Mouse (Mus musculus) hindbrain, embryonic 13.5 days (tissue): ENCODE measurements around the gene Wnt7a. TPM values are rescaled to one million over a fixed set of nuclear protein-coding genes. Genes with fewer than 3 reads are reported as not detected.

Source experiments
- ATAC-seq: fragments of 200-750 bp; cut with Nextera tagmentation; 2 replicates; pipeline ENCODE4 v1.8.0; 2017; ENCODE audit warnings: moderate TSS enrichment; ENCODE audit not compliant: low FRiP score
- H3K27ac ChIP-seq: fragments of 300-500 bp; sonication (generic); 2 replicates; pipeline ENCODE4 v1.5.1; 2015; ENCODE audit warnings: inconsistent platforms, mild to moderate bottlenecking, moderate library complexity
- H3K27me3 ChIP-seq: fragments of 300-500 bp; sonication (generic); 2 replicates; pipeline ENCODE4 v1.6.1; 2015; ENCODE audit warnings: mild to moderate bottlenecking, inconsistent platforms
- H3K36me3 ChIP-seq: fragments of 300-500 bp; sonication (generic); 2 replicates; pipeline ENCODE4 v1.6.1; 2015; ENCODE audit warnings: mild to moderate bottlenecking, inconsistent platforms
- H3K4me1 ChIP-seq: fragments of 300-500 bp; sonication (generic); replicated peaks from 2 replicates; pipeline ENCODE4 v1.6.1; 2015; ENCODE audit warnings: inconsistent platforms
- H3K4me2 ChIP-seq: fragments of 300-500 bp; sonication (generic); 2 replicates; pipeline ENCODE4 v1.6.1; 2015; ENCODE audit warnings: inconsistent platforms, mild to moderate bottlenecking, moderate library complexity
- H3K4me3 ChIP-seq: fragments of 300-500 bp; sonication (generic); 2 replicates; pipeline ENCODE4 v1.5.1; 2015; ENCODE audit warnings: mild to moderate bottlenecking, inconsistent platforms
- H3K9ac ChIP-seq: fragments of 300-500 bp; sonication (generic); 2 replicates; pipeline ENCODE4 v1.6.1; 2015; ENCODE audit warnings: mild to moderate bottlenecking, inconsistent platforms
- H3K9me3 ChIP-seq: fragments of 300-500 bp; sonication (generic); 2 replicates; pipeline ENCODE4 v1.6.1; 2016; ENCODE audit warnings: inconsistent platforms
- WGBS: fragments of 180-500 bp; shearing (Covaris S2); methylation state at CpG from one replicate; pipeline ENCODE4 v1.1.7; 2015; 5-methylcytosine and 5-hydroxymethylcytosine counted together
- polyA plus RNA-seq: library from polyadenylated mRNA; unstranded; fragments of >200 nt; fragmentation: Nextera tagmentation; extraction: Ambion mirVana; gene quantifications from 2 replicates; pipeline ENCODE4 v1.2.1, GENCODE M21; 2015

Gene Wnt7a
- polyA plus RNA-seq, 1 experiment from 2014 or later = 11.5 TPM

DNA sequence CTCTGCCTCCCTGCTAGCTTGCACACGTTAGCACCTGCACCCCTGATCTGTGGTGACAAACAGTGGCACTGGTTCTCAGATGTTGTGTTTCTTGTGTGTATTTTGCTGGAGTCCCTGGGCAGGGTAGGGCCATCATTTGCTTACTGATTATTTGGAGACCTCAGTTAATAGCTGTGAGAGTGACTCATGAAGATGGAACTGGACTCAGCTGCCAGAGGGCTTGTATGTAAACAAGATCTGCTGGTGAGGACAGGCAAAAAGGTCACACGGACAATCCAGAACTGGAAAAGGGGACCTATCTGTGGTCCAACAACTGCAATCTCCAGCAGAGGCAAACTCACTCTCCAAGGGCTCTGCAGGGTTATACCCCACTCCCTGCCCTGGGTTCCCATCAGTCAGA is 52.8 kb downstream of the Wnt7a start:
- no peak overlapping the region for H3K9ac ChIP-seq
- no peak overlapping the region for H3K27ac ChIP-seq
- H3K4me2 ChIP-seq = no peak overlapping the region
- no peaks in the 10 kb centered on the region for H3K36me3 ChIP-seq
- no peak overlapping the region for H3K4me3 ChIP-seq
- no peaks in the 10 kb centered on the region for H3K9me3 ChIP-seq
- H3K4me1 ChIP-seq = peaks cover 21% of the 10 kb centered on the region
- ATAC-seq = no peak
- no peaks in the 10 kb centered on the region for H3K27me3 ChIP-seq
- WGBS = 64% methylated on average over 2 of the region's 2 CpGs

DNA sequence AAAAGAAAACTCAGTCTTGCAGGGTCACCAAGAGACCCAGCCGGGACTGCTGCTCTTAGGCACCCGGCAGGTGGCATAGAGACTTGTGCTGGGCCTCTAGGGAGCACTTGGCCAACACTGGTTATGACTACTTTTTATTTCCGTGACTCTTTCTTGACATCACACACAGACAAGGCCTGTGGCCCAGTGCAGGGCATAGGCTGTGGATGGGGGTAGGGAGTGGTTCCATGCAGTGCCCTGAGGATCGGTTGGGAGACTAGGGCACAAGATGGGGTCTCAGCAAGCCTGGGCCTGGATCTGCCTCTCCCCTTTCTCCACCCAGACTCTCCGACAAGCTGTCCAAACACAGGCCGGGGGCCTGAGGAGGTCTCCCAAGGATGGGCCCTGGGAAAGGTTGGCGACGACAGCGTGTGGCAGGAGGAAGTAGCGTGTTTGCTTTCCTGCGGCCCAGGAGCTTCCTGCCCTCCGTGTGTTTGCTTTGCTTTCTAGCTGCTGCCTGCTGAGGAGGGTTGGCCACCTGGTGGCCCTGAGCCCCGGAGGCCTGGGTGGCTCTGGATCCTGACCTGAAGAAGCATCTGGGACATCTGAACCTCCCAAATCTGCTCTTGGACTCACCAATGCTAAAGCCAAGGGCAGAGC is 53.8 kb downstream of the Wnt7a start:
- H3K4me1 ChIP-seq = peaks cover 21% of the 10 kb centered on the region
- H3K9me3 ChIP-seq = no peaks in the 10 kb centered on the region
- WGBS = 71% methylated on average over 13 of the region's 13 CpGs
- ATAC-seq = no peak
- no peaks in the 10 kb centered on the region for H3K27me3 ChIP-seq
- H3K9ac ChIP-seq = no peak overlapping the region; the same call in 1 of the 2 replicates
- no peaks in the 10 kb centered on the region for H3K36me3 ChIP-seq
- no peak overlapping the region for H3K27ac ChIP-seq
- no peak overlapping the region for H3K4me2 ChIP-seq
- H3K4me3 ChIP-seq = no peak overlapping the region

DNA sequence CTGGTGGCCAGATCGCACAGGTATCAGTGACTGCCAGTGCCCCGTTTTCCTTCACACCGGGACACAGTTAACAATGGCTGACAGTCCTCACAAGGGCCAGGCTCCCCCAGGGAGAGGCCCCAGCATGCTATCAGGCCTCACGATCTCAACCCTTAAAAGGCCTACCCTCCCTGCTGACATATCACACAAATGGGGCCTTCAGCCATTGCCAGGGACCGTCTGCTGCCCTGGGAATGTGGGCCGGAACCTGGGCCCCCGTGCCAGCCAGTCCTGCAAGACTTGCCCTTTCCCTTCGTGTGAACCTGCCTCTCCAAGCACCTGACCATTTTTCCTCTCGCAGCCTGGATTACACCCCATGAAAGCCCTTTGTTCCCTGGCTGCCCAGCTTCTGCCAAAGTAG is 61.5 kb downstream of the Wnt7a start:
- Histone ChIP-seq H3K9me3 (no peaks in the 10 kb centered on the region), H3K9ac (no peak overlapping the region), H3K4me1 (peaks cover 51% of the 10 kb centered on the region), H3K4me2 (no peak overlapping the region), H3K4me3 (no peak overlapping the region), H3K36me3 (no peaks in the 10 kb centered on the region), H3K27me3 (peaks cover 4% of the 10 kb centered on the region; the same call in 1 of the 2 replicates), H3K27ac (no peak overlapping the region)
- no peak for ATAC-seq
- 43% methylated on average over 9 of the region's 9 CpGs for WGBS

DNA sequence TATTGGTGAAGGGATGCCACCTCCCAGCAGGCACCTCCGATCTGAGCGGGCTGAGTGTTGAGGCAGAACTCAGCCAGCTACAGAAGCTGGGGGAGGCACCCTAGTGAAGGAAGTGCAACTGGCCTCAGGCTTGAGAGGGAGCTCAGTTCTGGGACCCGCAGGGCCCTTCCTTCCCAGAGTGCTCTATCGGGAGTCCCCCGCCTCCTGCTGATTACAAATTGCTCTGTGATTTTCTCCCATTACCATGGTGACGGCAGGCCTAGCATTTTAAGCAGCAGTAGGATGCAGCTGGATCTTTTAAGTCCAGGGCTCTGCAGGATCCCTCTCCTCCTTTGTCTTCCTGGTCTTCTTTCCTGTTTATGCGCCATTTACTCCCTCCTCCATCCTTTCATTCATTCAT is 63.4 kb downstream of the Wnt7a start:
- Histone ChIP-seq H3K4me2 (no peak overlapping the region), H3K4me1 (peaks cover 65% of the 10 kb centered on the region), H3K4me3 (no peak overlapping the region), H3K27ac (peak overlapping the region; percentile 84), H3K36me3 (no peaks in the 10 kb centered on the region), H3K9me3 (no peaks in the 10 kb centered on the region), H3K27me3 (peaks cover 4% of the 10 kb centered on the region; the same call in 1 of the 2 replicates), H3K9ac (0 out of 2 replicates have a peak overlapping the region, but pooled peaks have one; percentile 47)
- ATAC-seq = peak; percentile 40; the same call in 1 of the 2 replicates
- WGBS = 4% methylated on average over 7 of the region's 7 CpGs

DNA sequence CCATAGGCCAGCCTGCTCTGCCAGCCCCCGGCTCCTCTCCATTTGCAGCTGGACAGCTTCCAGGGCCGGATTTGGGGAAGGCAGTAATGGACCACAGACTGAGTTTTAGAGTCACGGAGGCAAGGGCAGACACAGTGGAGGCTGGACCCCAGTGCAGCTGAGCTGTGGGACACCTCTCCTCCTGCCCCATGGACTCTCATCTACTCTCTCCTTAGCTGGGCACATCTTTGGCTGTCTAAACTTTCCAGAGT is 64.3 kb downstream of the Wnt7a start:
- H3K4me1 ChIP-seq = peaks cover 65% of the 10 kb centered on the region
- WGBS = 21% methylated on average over 3 of the region's 3 CpGs

DNA sequence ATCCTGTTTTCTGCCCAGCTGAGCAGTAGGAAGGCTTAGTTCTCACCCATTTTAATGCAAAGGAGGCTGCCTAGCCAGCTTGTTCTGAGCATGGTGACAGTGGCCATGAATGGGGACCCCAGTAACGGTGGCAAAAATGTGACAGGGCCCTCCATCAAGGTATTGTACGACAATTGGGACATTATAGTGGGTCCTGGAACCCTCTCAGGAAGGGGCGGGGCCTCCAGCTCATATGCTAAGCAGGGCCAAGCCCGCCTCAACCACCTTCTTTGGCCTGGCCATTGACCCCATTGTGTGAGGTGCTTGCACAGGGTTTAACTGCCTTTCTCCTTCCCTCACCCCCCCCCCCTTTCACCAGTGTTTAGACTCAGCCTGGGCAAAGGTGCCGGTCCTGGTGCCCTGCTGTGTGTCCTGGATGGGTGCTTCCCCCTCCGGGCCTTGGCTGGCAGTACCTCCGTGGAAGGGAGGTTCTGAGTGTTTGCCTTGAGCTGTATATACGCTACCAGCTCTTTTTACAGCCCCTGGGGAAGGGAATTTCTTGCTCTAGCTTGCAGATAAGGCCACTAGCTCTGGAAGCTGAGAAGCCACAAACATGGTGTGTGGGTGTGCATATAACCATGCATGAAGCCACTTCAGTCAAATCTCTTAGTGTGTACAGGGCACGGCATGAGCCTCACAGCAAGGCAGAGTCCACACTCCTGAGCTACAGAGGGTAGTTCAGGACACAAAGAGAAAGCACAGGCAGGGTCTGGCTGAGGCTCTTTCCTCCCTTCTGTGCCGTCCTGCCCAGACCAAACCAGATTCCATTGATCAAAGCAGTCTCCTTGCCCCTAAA is 64.9 kb downstream of the Wnt7a start:
- Histone ChIP-seq H3K4me3 (no peak overlapping the region), H3K9ac (peak overlapping the region; percentile 1; the same call in 1 of the 2 replicates), H3K9me3 (no peaks in the 10 kb centered on the region), H3K27me3 (peaks cover 4% of the 10 kb centered on the region; the same call in 1 of the 2 replicates), H3K27ac (peak overlapping the region; percentile 84), H3K4me1 (peaks cover 65% of the 10 kb centered on the region), H3K4me2 (no peak overlapping the region), H3K36me3 (no peaks in the 10 kb centered on the region)
- peak; percentile 75 for ATAC-seq
- WGBS = 13% methylated on average over 10 of the region's 10 CpGs

More for the DNA sequence above, 64.3 kb downstream of the Wnt7a start:
- Histone ChIP-seq H3K36me3 (no peaks in the 10 kb centered on the region), H3K9me3 (no peaks in the 10 kb centered on the region), H3K4me2 (no peak overlapping the region), H3K4me3 (no peak overlapping the region), H3K27me3 (peaks cover 4% of the 10 kb centered on the region; the same call in 1 of the 2 replicates), H3K27ac (peak overlapping the region; percentile 84), H3K9ac (peak overlapping the region; percentile 1; the same call in 1 of the 2 replicates)
- no peak for ATAC-seq

DNA sequence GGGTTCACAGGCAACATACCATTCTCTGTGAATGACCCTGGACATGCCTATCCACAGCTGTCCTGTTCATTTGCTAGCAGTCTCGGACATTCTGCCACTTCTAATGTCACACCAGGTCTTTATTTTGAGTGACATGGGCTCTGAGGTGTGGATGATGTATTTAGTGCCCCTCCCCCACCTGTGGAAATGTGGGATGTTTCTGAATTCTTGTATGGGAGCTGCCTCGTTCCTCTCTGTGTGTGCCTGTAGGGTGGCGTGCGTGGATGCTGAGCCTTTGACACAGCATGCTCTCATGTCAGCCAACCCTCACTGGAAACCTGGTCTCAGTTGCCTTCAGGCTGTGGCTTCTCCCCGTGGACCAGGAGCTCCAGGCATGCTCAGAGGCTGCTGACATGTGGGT is 66.1 kb downstream of the Wnt7a start:
- H3K27ac ChIP-seq = peak overlapping the region; percentile 84; the same call in 1 of the 2 replicates
- H3K9me3 ChIP-seq = no peaks in the 10 kb centered on the region
- H3K4me1 ChIP-seq = peaks cover 65% of the 10 kb centered on the region
- H3K27me3 ChIP-seq = peaks cover 4% of the 10 kb centered on the region; the same call in 1 of the 2 replicates
- no peaks in the 10 kb centered on the region for H3K36me3 ChIP-seq
- no peak for ATAC-seq
- WGBS = 37% methylated on average over 5 of the region's 5 CpGs
- no peak overlapping the region for H3K4me3 ChIP-seq
- H3K9ac ChIP-seq = no peak overlapping the region
- no peak overlapping the region for H3K4me2 ChIP-seq

DNA sequence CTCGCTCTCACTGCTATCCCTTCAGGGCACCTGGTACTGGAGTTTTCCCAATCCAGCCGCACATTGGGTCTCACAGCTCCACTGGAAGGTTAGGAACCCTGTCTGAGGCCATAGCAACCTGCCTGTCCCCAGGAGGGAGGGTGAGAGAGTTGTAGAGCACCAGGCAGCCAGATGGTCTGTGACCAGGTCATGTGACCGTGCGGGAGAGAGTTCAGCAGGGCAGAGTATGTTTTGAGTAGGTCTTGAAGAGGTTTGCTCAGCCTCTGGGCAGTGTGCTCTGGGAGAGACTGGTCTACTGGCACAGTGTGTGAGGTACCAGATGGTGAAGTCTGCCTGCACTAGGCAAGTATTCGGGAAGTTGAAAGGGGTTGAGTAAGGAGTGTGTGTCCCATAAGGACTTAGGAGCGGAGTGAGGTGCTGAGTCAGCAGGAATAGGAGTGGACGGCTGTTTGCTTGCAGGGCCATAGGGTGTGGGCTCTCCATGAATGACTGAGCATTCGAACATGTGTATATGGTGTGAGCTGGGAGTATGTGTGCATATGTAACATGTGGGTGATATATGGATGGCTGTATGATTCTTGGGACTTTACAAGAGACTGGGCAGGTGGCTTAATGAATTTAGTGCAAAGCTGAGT is 71.4 kb downstream of the Wnt7a start:
- ATAC-seq = no peak; the same call in 1 of the 2 replicates
- Histone ChIP-seq H3K4me1 (peaks cover 23% of the 10 kb centered on the region), H3K27me3 (no peaks in the 10 kb centered on the region), H3K4me3 (no peak overlapping the region), H3K4me2 (no peak overlapping the region), H3K27ac (no peak overlapping the region), H3K9ac (no peak overlapping the region), H3K9me3 (no peaks in the 10 kb centered on the region), H3K36me3 (no peaks in the 10 kb centered on the region)
- WGBS = 80% methylated on average over 8 of the region's 8 CpGs

DNA sequence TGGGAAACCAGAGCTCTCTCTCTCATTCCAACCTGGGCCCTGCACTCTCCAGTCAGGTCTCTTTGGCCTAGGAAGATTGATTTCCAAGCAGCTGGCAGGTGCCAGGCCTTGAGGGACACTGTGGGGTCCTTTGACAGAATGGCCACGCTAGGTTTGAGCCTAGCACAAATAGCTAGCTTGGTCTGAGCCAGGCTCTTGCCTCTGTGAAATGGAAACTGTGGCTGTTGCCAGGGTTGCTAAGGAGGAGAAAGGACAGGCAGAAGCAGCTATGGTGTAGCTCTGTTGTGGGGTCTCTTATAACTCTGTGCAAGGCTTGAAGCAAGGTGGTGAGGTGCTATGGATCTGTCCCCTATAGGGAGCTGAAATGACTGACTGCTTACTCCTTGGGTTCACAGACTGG is 75.7 kb downstream of the Wnt7a start:
- H3K9me3 ChIP-seq = no peaks in the 10 kb centered on the region
- no peak overlapping the region for H3K4me2 ChIP-seq
- H3K4me3 ChIP-seq = no peak overlapping the region
- no peak for ATAC-seq
- peaks cover 10% of the 10 kb centered on the region; the same call in 1 of the 2 replicates for H3K4me1 ChIP-seq
- no peak overlapping the region for H3K9ac ChIP-seq
- no peaks in the 10 kb centered on the region for H3K27me3 ChIP-seq
- H3K36me3 ChIP-seq = no peaks in the 10 kb centered on the region
- H3K27ac ChIP-seq = no peak overlapping the region
- 63% methylated on average over 1 of the region's 1 CpGs for WGBS

DNA sequence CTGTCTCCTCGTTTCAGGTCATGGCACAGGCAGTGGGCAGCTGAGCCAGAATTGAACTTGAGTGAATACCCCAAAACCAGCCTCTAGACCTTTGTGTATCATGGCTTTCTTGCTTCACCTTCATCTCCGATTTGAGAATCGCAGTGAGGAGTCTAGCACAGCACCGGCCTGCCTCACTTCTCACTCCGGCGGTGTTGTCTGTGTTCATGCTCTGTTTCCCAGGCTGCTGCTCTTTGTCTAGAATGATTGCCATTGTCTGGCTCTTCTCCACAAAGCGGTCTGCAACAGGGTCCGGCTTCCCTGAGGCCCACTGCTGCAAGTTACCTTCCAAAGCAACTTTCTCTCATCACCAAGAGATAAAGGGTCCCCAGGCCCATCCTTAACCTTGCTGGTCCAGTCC is 79.3 kb downstream of the Wnt7a start:
- Histone ChIP-seq H3K27ac (no peak overlapping the region), H3K4me3 (no peak overlapping the region), H3K9me3 (no peaks in the 10 kb centered on the region), H3K4me1 (peaks cover 10% of the 10 kb centered on the region; the same call in 1 of the 2 replicates), H3K9ac (no peak overlapping the region), H3K36me3 (no peaks in the 10 kb centered on the region), H3K27me3 (no peaks in the 10 kb centered on the region), H3K4me2 (no peak overlapping the region)
- no peak for ATAC-seq
- WGBS = 75% methylated on average over 8 of the region's 8 CpGs

DNA sequence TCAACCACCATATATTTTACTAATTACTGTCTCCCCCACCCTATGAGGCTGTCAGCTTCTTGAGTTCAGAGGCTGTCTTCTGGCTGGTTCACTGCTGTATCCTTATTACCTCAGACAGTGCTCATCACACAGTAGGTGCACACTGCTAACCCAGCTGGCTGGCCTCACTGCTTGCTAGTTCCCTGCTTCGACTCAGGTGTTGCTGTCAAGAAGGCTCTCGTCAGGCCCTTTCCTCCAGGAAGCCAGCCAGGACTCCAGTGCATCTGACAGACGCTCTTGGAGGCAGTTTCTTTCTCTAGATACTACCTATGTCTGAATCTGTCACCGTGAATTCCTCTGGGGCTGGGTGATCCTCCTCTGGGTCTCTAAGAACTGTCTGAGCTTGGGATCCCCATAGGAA is 85.6 kb downstream of the Wnt7a start:
- Histone ChIP-seq H3K36me3 (no peaks in the 10 kb centered on the region), H3K4me2 (no peak overlapping the region), H3K27ac (no peak overlapping the region), H3K4me3 (no peak overlapping the region), H3K4me1 (peaks cover 29% of the 10 kb centered on the region), H3K9me3 (no peaks in the 10 kb centered on the region), H3K9ac (no peak overlapping the region), H3K27me3 (no peaks in the 10 kb centered on the region; the same call in 1 of the 2 replicates)
- 89% methylated on average over 4 of the region's 4 CpGs for WGBS
- no peak for ATAC-seq

DNA sequence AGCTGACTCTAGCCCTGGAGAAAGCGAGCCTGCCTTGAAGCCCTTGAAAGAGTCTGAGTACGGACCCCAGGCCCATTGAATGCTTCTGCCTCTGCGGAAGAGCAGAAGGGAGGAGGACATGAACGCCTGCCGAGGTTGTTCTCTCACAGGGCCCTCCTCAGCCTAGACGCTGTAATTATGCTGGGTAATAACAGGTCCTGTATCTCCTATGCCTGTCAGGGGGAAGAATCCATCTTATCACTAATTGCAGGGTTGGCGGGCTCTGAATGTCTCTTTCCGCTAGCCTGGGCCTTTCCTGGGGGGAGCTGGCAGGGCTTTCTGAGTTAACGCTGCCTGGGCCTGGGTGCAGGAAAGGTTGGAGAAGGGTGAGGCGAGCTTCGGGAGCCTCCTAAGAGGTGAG is 86.4 kb downstream of the Wnt7a start:
- Histone ChIP-seq H3K4me2 (no peak overlapping the region), H3K27me3 (no peaks in the 10 kb centered on the region; the same call in 1 of the 2 replicates), H3K27ac (peak overlapping the region; percentile 61), H3K36me3 (no peaks in the 10 kb centered on the region), H3K9ac (no peak overlapping the region), H3K9me3 (no peaks in the 10 kb centered on the region), H3K4me3 (no peak overlapping the region), H3K4me1 (peaks cover 29% of the 10 kb centered on the region)
- ATAC-seq = no peak
- WGBS = 45% methylated on average over 11 of the region's 11 CpGs
